8 mouse cellular contexts compared by ENCODE assay signal in the genomic region with DNA sequence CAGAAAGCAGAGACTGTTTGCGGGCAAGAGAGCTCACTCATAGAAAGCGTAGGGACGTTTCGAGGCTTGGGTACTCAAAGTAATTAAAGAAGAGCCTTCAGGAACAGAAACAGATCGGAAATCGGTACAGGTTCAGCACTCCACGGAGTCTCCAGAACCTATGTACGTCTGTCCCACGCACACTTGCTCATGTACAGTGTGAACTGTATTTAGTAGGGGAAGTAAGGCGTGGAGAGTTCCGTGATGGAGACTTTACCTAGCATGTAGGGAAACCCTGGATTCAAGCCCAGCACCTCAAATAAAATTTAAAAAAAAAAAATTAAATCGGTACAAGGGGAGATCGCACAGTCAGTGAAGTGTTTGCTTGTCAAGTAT. TPM values are rescaled to one million over a fixed set of nuclear protein-coding genes. Genes with fewer than 3 reads are reported as not detected.
A peak's percentile ranks its signal among the peaks of the same experiment; 100 is the strongest.
DNase-seq lines count a peak whose midpoint lies in the region; ATAC-seq and TF ChIP-seq lines count a peak whose summit lies in the region.

No protein-coding gene starts in this region.

- peak overlapping the region; percentile 43; the same call in 1 of the 2 replicates for H3K9ac ChIP-seq in kidney, postnatal 0 days (ENCODE audit: low read depth, low read length)
- peak overlapping the region; percentile 58 for H3K9ac ChIP-seq in hindbrain, postnatal 0 days (replicated peaks; ENCODE audit: low read length)
- H3K9ac ChIP-seq in midbrain, postnatal 0 days (replicated peaks; ENCODE audit: low read length, poor library complexity, severe bottlenecking) = peak overlapping the region; percentile 64

- DNase-seq in kidney, postnatal 0 days (ENCODE audit: low spot score) = no peak
- no peak for DNase-seq in kidney, adult 8-10 months
- no peak for DNase-seq in embryonic facial prominence, embryonic 10.5 days (ENCODE audit: low spot score)
- no peak for DNase-seq in hindbrain, postnatal 0 days (ENCODE audit: low spot score)
- DNase-seq in midbrain, postnatal 0 days (ENCODE audit: low spot score) = no peak
- no peak for DNase-seq in left cerebral cortex, postnatal 36 days (ENCODE audit: low spot score in 2 of 2)
- DNase-seq in layer of hippocampus, postnatal 36 days = no peak
- DNase-seq in cerebellum, postnatal 4 days (ENCODE audit: low spot score in 2 of 2) = no peak

- intact Hi-C loops in left cerebral cortex, postnatal 36 days (cut with DNase I) = no loop called here

- no peaks in the 10 kb centered on the region for H3K9me3 ChIP-seq in kidney, postnatal 0 days (replicated peaks; ENCODE audit: low read length)
- H3K9me3 ChIP-seq in embryonic facial prominence, embryonic 10.5 days = no peaks in the 10 kb centered on the region
- no peaks in the 10 kb centered on the region for H3K9me3 ChIP-seq in hindbrain, postnatal 0 days (ENCODE audit: low read length)
- H3K9me3 ChIP-seq in midbrain, postnatal 0 days (ENCODE audit: low read length) = no peaks in the 10 kb centered on the region

- TF ChIP-seq CTCF in kidney, postnatal 0 days (IDR thresholded peaks at IDR 0.05; ENCODE audit: low read depth) = no peak
- TF ChIP-seq CTCF in hindbrain, postnatal 0 days (IDR thresholded peaks at IDR 0.05; ENCODE audit: low read depth) = no peak
- TF ChIP-seq CTCF in midbrain, postnatal 0 days (IDR thresholded peaks at IDR 0.05) = no peak

- peak overlapping the region; percentile 33 for H3K4me3 ChIP-seq in kidney, postnatal 0 days (replicated peaks; ENCODE audit: low read depth, low read length)
- peak overlapping the region; percentile 68 for H3K4me3 ChIP-seq in embryonic facial prominence, embryonic 10.5 days
- peak overlapping the region; percentile 45 for H3K4me3 ChIP-seq in hindbrain, postnatal 0 days (ENCODE audit: low read length)
- peak overlapping the region; percentile 43 for H3K4me3 ChIP-seq in midbrain, postnatal 0 days (ENCODE audit: low read depth, low read length)

- H3K4me2 ChIP-seq in kidney, postnatal 0 days (ENCODE audit: low read length) = peak overlapping the region; percentile 60
- H3K4me2 ChIP-seq in hindbrain, postnatal 0 days (ENCODE audit: low read depth, low read length) = peak overlapping the region; percentile 75
- H3K4me2 ChIP-seq in midbrain, postnatal 0 days (ENCODE audit: low read depth, low read length, poor library complexity, severe bottlenecking) = peak overlapping the region; percentile 63

- H3K36me3 ChIP-seq in kidney, postnatal 0 days (ENCODE audit: insufficient read depth, low read length) = no peaks in the 10 kb centered on the region
- H3K36me3 ChIP-seq in embryonic facial prominence, embryonic 10.5 days (replicated peaks) = no peaks in the 10 kb centered on the region
- no peaks in the 10 kb centered on the region for H3K36me3 ChIP-seq in hindbrain, postnatal 0 days (ENCODE audit: insufficient read depth, low read length)
- H3K36me3 ChIP-seq in midbrain, postnatal 0 days (ENCODE audit: insufficient read depth, low read length) = no peaks in the 10 kb centered on the region

- 13% methylated on average over 13 of the region's 13 CpGs for WGBS in kidney, postnatal 0 days
- 15% methylated on average over 13 of the region's 13 CpGs for WGBS in embryonic facial prominence, embryonic 10.5 days
- 10% methylated on average over 13 of the region's 13 CpGs for WGBS in hindbrain, postnatal 0 days
- 10% methylated on average over 13 of the region's 13 CpGs for WGBS in midbrain, postnatal 0 days

- 0 out of 2 replicates have a peak overlapping the region, but pooled peaks have one; percentile 47 for H3K27ac ChIP-seq in kidney, postnatal 0 days
- peak overlapping the region; percentile 88 for H3K27ac ChIP-seq in embryonic facial prominence, embryonic 10.5 days (replicated peaks)
- H3K27ac ChIP-seq in hindbrain, postnatal 0 days = peak overlapping the region; percentile 80
- peak overlapping the region; percentile 77 for H3K27ac ChIP-seq in midbrain, postnatal 0 days (ENCODE audit: low read depth, low read length)

- no peaks in the 10 kb centered on the region for H3K27me3 ChIP-seq in kidney, postnatal 0 days (ENCODE audit: insufficient read depth, low read length)
- H3K27me3 ChIP-seq in embryonic facial prominence, embryonic 10.5 days (replicated peaks; ENCODE audit: low read depth, poor library complexity, severe bottlenecking) = no peaks in the 10 kb centered on the region
- no peaks in the 10 kb centered on the region for H3K27me3 ChIP-seq in hindbrain, postnatal 0 days (ENCODE audit: insufficient read depth, low read length)
- no peaks in the 10 kb centered on the region for H3K27me3 ChIP-seq in midbrain, postnatal 0 days (ENCODE audit: insufficient read depth, low read length)

- H3K4me1 ChIP-seq in kidney, postnatal 0 days (replicated peaks; ENCODE audit: insufficient read depth, low read length) = no peaks in the 10 kb centered on the region
- peaks cover 10% of the 10 kb centered on the region for H3K4me1 ChIP-seq in embryonic facial prominence, embryonic 10.5 days
- no peaks in the 10 kb centered on the region for H3K4me1 ChIP-seq in hindbrain, postnatal 0 days (ENCODE audit: insufficient read depth, low read length)
- no peaks in the 10 kb centered on the region for H3K4me1 ChIP-seq in midbrain, postnatal 0 days (ENCODE audit: insufficient read depth, low read length)

- peak; percentile 51; the same call in 1 of the 2 replicates for ATAC-seq in kidney, postnatal 0 days (replicated peaks; ENCODE audit: low FRiP score, low read depth)
- ATAC-seq in hindbrain, postnatal 0 days = peak; percentile 76
- ATAC-seq in midbrain, postnatal 0 days (ENCODE audit: low FRiP score) = peak; percentile 73

RNA-seq across cellular contexts. Expression of a gene that starts 6.4 kb away (rescaled TPM):
- polyA plus RNA-seq in kidney, postnatal 0 days (2015; fragmentation: Nextera tagmentation; extraction: Ambion mirVana) = 12.6 and 14.3 TPM in 2 replicates
- 22.4 and 24.4 TPM in 2 replicates for polyA plus RNA-seq in embryonic facial prominence, embryonic 10.5 days (2016; fragmentation: Nextera tagmentation; extraction: Ambion mirVana)
- 37.6 and 44.0 TPM in 2 replicates for total RNA-seq in hindbrain, postnatal 0 days (2014; rRNA removed)
- 21.5 and 21.6 TPM in 2 replicates for polyA plus RNA-seq in hindbrain, postnatal 0 days (2015; fragmentation: Nextera tagmentation; extraction: Ambion mirVana)
- total RNA-seq in midbrain, postnatal 0 days (2014; rRNA removed) = 36.2 and 48.2 TPM in 2 replicates
- 23.3 and 26.3 TPM in 2 replicates for polyA plus RNA-seq in midbrain, postnatal 0 days (2015; fragmentation: Nextera tagmentation; extraction: Ambion mirVana)
- total RNA-seq in left cerebral cortex, postnatal 36 days (2021) = 10 to 100 TPM; 26.0 to 26.4 TPM
- total RNA-seq in layer of hippocampus, postnatal 36 days (2021) = 10 to 100 TPM; 25.0 to 32.3 TPM

RNA-seq across cellular contexts. Expression of a gene that starts 7.7 kb away (rescaled TPM):
- polyA plus RNA-seq in kidney, postnatal 0 days (2015; fragmentation: Nextera tagmentation; extraction: Ambion mirVana) = not detected in 2 replicates
- polyA plus RNA-seq in embryonic facial prominence, embryonic 10.5 days (2016; fragmentation: Nextera tagmentation; extraction: Ambion mirVana) = 0.71 and 1.0 TPM in 2 replicates
- total RNA-seq in hindbrain, postnatal 0 days (2014; rRNA removed) = 0.10 TPM in 1 of 2 replicates, not detected in the other
- 0.14 and 0.26 TPM in 2 replicates for polyA plus RNA-seq in hindbrain, postnatal 0 days (2015; fragmentation: Nextera tagmentation; extraction: Ambion mirVana)
- not detected in 2 replicates for total RNA-seq in midbrain, postnatal 0 days (2014; rRNA removed)
- not detected in 2 replicates for polyA plus RNA-seq in midbrain, postnatal 0 days (2015; fragmentation: Nextera tagmentation; extraction: Ambion mirVana)
- not detected for total RNA-seq in left cerebral cortex, postnatal 36 days (2021)
- total RNA-seq in layer of hippocampus, postnatal 36 days (2021) = not detected

RNA-seq across cellular contexts. Expression of a gene that starts 28.9 kb away (rescaled TPM):
- 16.8 and 19.1 TPM in 2 replicates for polyA plus RNA-seq in kidney, postnatal 0 days (2015; fragmentation: Nextera tagmentation; extraction: Ambion mirVana)
- polyA plus RNA-seq in embryonic facial prominence, embryonic 10.5 days (2016; fragmentation: Nextera tagmentation; extraction: Ambion mirVana) = 27.2 and 31.0 TPM in 2 replicates
- total RNA-seq in hindbrain, postnatal 0 days (2014; rRNA removed) = 17.1 and 28.1 TPM in 2 replicates
- polyA plus RNA-seq in hindbrain, postnatal 0 days (2015; fragmentation: Nextera tagmentation; extraction: Ambion mirVana) = 9.4 and 10.3 TPM in 2 replicates
- 16.9 and 21.7 TPM in 2 replicates for total RNA-seq in midbrain, postnatal 0 days (2014; rRNA removed)
- 10.0 and 10.7 TPM in 2 replicates for polyA plus RNA-seq in midbrain, postnatal 0 days (2015; fragmentation: Nextera tagmentation; extraction: Ambion mirVana)
- total RNA-seq in left cerebral cortex, postnatal 36 days (2021) = 1 to 10 TPM; 6.0 to 6.8 TPM
- total RNA-seq in layer of hippocampus, postnatal 36 days (2021) = 1 to 10 TPM; 5.6 to 7.4 TPM

RNA-seq across cellular contexts. Expression of a gene that starts 52.2 kb away (rescaled TPM):
- 0.66 and 0.92 TPM in 2 replicates for polyA plus RNA-seq in kidney, postnatal 0 days (2015; fragmentation: Nextera tagmentation; extraction: Ambion mirVana)
- polyA plus RNA-seq in embryonic facial prominence, embryonic 10.5 days (2016; fragmentation: Nextera tagmentation; extraction: Ambion mirVana) = 0.68 and 0.69 TPM in 2 replicates
- 0.65 and 1.2 TPM in 2 replicates for total RNA-seq in hindbrain, postnatal 0 days (2014; rRNA removed)
- polyA plus RNA-seq in hindbrain, postnatal 0 days (2015; fragmentation: Nextera tagmentation; extraction: Ambion mirVana) = 1.2 and 1.3 TPM in 2 replicates
- 0.33 and 0.66 TPM in 2 replicates for total RNA-seq in midbrain, postnatal 0 days (2014; rRNA removed)
- 0.98 and 1.0 TPM in 2 replicates for polyA plus RNA-seq in midbrain, postnatal 0 days (2015; fragmentation: Nextera tagmentation; extraction: Ambion mirVana)
- total RNA-seq in left cerebral cortex, postnatal 36 days (2021) = under 1 TPM; 0.12 to 0.16 TPM
- under 1 TPM; 0.10 to 0.30 TPM for total RNA-seq in layer of hippocampus, postnatal 36 days (2021)
